Mouse (Mus musculus): ENCODE data around the gene Fabp2. TPM values are rescaled to one million over a fixed set of nuclear protein-coding genes. Genes with fewer than 3 reads are reported as not detected.

The Fabp2 gene
- polyA plus RNA-seq, 1 experiment from 2014 or later: 0.83 TPM

DNA sequence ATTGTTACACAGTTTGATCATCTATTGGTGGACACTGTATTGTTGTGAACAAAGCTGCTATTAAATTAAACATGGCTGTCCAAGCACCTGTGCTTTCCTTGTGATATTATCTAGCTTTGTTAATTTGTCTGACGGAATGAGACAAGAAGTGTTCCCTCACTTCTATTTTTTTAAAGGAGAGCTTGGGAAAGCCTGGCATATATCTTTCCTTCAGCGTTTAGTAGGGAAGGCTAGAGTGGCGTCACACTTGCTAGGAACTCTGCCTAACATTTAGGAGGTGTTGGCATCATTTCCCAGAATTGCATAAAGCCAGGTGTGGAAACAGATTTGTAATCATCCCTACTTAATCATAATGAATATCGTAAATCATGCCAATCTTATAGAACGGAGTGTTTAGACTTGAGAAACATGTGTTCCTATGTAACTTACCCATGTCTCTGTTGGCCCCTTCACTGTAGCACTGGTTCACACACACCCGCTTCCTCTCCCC, 21.4 kb downstream of the Fabp2 start:
- Histone ChIP-seq H3K9me3 (replicated peaks; ENCODE audit: low read length) (no peaks in the 10 kb centered on the region), H3K27me3 (ENCODE audit: insufficient read depth, low read length) (no peaks in the 10 kb centered on the region), H3K9ac (ENCODE audit: low read depth, low read length) (no peak overlapping the region), H3K27ac (no peak overlapping the region), H3K4me3 (replicated peaks; ENCODE audit: low read depth, low read length) (no peak overlapping the region), H3K4me2 (ENCODE audit: low read length) (no peak overlapping the region), H3K36me3 (ENCODE audit: insufficient read depth, low read length) (no peaks in the 10 kb centered on the region), H3K4me1 (replicated peaks; ENCODE audit: insufficient read depth, low read length) (no peaks in the 10 kb centered on the region)
- ATAC-seq (replicated peaks; ENCODE audit: low FRiP score, low read depth) (no peak), DNase-seq (ENCODE audit: low spot score) (no peak)
- no peak for TF ChIP-seq CTCF (IDR thresholded peaks at IDR 0.05; ENCODE audit: low read depth)
- 80% methylated on average over 6 of the region's 6 CpGs for WGBS

DNA sequence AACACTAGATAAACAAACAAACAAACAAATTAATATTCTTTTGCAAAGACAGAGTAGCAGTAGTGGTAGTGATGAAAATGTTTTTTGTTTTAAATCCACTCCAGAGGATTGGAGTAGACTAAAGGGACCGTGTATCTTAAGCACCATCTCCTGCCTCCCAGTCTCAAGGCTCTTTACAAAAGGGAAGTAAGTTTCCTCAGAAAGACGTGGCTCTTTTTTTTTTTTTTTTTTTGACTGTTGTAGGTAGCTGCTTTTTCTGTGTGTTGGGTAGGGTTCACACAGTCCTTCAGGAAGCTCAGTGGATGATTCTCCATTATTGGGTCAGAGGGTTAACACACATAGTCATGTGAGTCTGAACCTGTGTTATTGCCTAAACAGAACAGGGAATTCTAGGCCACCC, 23.8 kb downstream of the Fabp2 start:
- no peak overlapping the region for H3K9ac ChIP-seq (ENCODE audit: low read depth, low read length)
- no peak for DNase-seq (ENCODE audit: low spot score)
- WGBS: 71% methylated on average over 2 of the region's 2 CpGs
- H3K9me3 ChIP-seq (replicated peaks; ENCODE audit: low read length): no peaks in the 10 kb centered on the region
- no peaks in the 10 kb centered on the region for H3K27me3 ChIP-seq (ENCODE audit: insufficient read depth, low read length)
- TF ChIP-seq CTCF (IDR thresholded peaks at IDR 0.05; ENCODE audit: low read depth): no peak
- H3K36me3 ChIP-seq (ENCODE audit: insufficient read depth, low read length): no peaks in the 10 kb centered on the region
- no peak overlapping the region for H3K4me3 ChIP-seq (replicated peaks; ENCODE audit: low read depth, low read length)
- ATAC-seq (replicated peaks; ENCODE audit: low FRiP score, low read depth): no peak
- H3K4me1 ChIP-seq (replicated peaks; ENCODE audit: insufficient read depth, low read length): no peaks in the 10 kb centered on the region
- no peak overlapping the region for H3K27ac ChIP-seq
- H3K4me2 ChIP-seq (ENCODE audit: low read length): no peak overlapping the region

DNA sequence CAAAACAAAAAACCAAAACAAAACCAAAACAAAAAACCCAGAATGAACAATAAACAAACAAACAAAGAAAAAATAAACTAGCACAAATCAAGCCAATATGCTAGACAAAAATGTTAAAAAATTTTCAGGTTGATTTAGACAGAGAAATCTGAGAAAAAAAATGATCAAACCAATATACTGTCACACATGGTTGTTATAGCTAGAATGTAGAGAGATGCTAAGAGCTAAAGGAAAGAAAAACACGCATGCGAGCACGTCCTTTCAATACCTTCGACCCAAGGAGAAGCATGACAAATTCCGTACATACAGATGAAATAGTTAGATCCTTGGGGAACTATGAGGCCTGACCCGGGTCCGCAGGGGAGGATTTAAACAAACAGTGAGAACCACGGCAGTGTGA, 24.4 kb downstream of the Fabp2 start, which contains the start of gene Gm10959:
Gene Gm10959 (minus strand): TSS at position 101 of the 400 bp plus-strand sequence.
- Histone ChIP-seq H3K9ac (ENCODE audit: low read depth, low read length) (no peak within 1 kb of the TSS), H3K4me3 (replicated peaks; ENCODE audit: low read depth, low read length) (no peak within 1 kb of the TSS), H3K9me3 (replicated peaks; ENCODE audit: low read length) (no peaks in the 10 kb centered on the region), H3K4me2 (ENCODE audit: low read length) (no peak within 1 kb of the TSS), H3K27me3 (ENCODE audit: insufficient read depth, low read length) (no peaks in the 10 kb centered on the region), H3K36me3 (ENCODE audit: insufficient read depth, low read length) (no peaks in the 10 kb centered on the region), H3K4me1 (replicated peaks; ENCODE audit: insufficient read depth, low read length) (no peaks in the 10 kb centered on the region), H3K27ac (no peak within 1 kb of the TSS)
- WGBS: 48% methylated on average over 8 of the region's 8 CpGs
- TF ChIP-seq CTCF (IDR thresholded peaks at IDR 0.05; ENCODE audit: low read depth): no peak
- no peak for DNase-seq (ENCODE audit: low spot score)
- no peak for ATAC-seq (replicated peaks; ENCODE audit: low FRiP score, low read depth)

DNA sequence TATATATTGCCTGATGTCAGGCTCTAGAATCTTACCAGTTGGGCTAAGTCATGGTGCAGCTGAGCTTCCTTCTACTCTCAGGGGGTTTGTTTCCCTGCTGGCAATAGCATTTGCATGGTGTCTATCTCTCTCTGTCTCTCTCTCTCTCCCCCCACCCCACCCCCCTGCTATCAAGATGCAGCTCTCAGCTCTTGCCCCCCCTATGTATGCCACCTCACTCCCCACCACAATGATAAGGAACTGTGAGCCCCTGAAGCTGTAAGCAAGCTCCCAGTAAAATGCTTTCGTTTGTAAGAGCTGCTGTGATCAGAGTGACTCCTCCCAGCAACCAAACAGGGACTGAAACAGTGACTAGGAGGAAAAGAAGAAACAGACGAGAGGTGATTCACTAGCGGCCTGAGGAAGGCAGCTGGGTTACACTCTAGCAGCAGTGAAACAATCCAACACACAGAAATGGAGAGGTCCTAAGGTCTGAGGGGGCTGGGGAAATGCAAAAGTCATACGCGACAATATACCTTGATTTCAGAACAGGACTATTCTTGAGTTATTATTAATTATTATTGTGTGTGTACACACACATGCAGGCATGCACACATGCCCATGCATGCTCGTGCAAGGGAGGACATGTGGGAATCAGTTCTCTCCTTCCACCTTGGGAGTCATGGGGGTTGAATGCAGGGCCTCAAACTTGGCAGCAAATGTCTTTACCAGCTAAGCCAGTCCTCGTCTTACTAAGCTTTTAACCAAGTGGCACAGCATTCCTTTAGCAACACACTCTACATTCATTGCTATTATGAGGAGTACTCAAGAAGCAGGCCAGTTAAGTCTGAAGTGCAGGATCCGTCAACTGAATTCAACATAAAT, 25.9 kb downstream of the Fabp2 start:
- Histone ChIP-seq H3K36me3 (ENCODE audit: insufficient read depth, low read length) (no peaks in the 10 kb centered on the region), H3K9ac (ENCODE audit: low read depth, low read length) (no peak overlapping the region), H3K4me3 (replicated peaks; ENCODE audit: low read depth, low read length) (no peak overlapping the region), H3K4me2 (ENCODE audit: low read length) (no peak overlapping the region), H3K27me3 (ENCODE audit: insufficient read depth, low read length) (no peaks in the 10 kb centered on the region), H3K4me1 (replicated peaks; ENCODE audit: insufficient read depth, low read length) (no peaks in the 10 kb centered on the region), H3K27ac (peak overlapping the region; percentile 64; the same call in 1 of the 2 replicates), H3K9me3 (replicated peaks; ENCODE audit: low read length) (no peaks in the 10 kb centered on the region)
- DNase-seq (ENCODE audit: low spot score): no peak
- no peak for ATAC-seq (replicated peaks; ENCODE audit: low FRiP score, low read depth)
- TF ChIP-seq CTCF (IDR thresholded peaks at IDR 0.05; ENCODE audit: low read depth): no peak
- 62% methylated on average over 8 of the region's 8 CpGs for whole genome bisulfite sequencing

DNA sequence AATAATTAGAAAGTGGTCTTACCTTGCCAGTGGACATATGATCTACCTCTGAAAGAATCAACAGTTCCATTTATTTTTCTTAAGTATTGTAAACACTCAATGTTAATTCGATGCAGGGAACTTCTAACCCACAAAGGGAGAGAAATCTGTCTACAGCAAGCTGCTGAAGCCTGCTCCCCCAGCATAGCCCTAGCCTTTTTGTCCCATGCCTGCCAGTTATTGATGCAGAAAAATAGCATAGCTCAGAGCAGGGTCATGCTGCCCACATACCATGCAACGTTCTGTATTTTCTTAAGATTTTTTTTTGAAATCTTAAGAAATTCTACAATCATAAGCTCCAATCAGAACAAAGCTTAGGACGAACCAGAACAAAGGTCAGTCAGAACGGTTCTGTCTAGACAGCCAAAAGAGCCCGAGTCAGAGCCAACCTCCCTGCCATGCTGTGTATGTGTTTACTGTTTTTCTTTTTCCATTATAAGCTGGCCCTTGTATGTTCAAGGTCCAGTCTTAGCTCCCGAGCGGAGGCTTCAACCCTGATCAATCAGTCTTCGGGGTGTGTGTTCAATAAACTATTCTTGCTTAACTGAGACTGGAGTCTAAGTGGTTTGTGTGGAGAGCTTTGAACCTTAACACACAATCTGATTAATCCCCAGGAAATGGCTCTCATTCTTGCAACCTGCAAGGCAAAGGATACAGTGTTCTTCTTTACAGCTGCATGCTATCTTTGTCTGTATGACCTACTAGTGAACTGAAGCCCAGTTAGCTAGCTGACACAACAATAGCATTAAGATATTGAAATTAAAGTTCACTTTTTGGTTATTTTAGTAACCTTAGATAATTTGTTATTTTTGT, 27.0 kb downstream of the Fabp2 start:
- Histone ChIP-seq H3K27ac (0 out of 2 replicates have a peak overlapping the region, but pooled peaks have one; percentile 64), H3K4me3 (replicated peaks; ENCODE audit: low read depth, low read length) (no peak overlapping the region), H3K27me3 (ENCODE audit: insufficient read depth, low read length) (no peaks in the 10 kb centered on the region), H3K4me2 (ENCODE audit: low read length) (no peak overlapping the region), H3K4me1 (replicated peaks; ENCODE audit: insufficient read depth, low read length) (no peaks in the 10 kb centered on the region), H3K36me3 (ENCODE audit: insufficient read depth, low read length) (no peaks in the 10 kb centered on the region), H3K9ac (ENCODE audit: low read depth, low read length) (no peak overlapping the region), H3K9me3 (replicated peaks; ENCODE audit: low read length) (no peaks in the 10 kb centered on the region)
- no peak for DNase-seq (ENCODE audit: low spot score)
- TF ChIP-seq CTCF (IDR thresholded peaks at IDR 0.05; ENCODE audit: low read depth): no peak
- ATAC-seq (replicated peaks; ENCODE audit: low FRiP score, low read depth): no peak
- WGBS: 61% methylated on average over 8 of the region's 8 CpGs

DNA sequence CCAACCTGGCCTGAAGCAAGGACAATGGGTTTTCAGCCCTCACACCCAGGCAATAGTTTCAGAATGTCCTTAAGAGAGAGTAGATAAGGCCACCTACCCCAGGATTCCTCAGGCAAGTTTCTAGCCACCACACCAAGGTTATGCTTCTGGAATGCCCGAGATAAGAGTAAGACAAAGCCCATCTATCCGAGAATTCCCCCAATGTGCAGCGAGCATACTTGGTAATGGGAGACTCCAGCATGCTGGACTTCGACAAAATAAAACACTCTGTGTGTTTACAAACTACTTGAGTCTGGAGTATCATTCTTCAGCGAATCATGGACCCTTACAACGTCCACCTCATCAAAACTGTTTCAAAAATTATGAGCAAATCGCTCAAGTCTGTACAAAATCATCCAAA, 28.3 kb downstream of the Fabp2 start:
- H3K27me3 ChIP-seq (ENCODE audit: insufficient read depth, low read length): no peaks in the 10 kb centered on the region
- H3K36me3 ChIP-seq (ENCODE audit: insufficient read depth, low read length): no peaks in the 10 kb centered on the region
- H3K4me2 ChIP-seq (ENCODE audit: low read length): peak overlapping the region; percentile 53
- WGBS: 67% methylated on average over 7 of the region's 7 CpGs
- no peaks in the 10 kb centered on the region for H3K9me3 ChIP-seq (replicated peaks; ENCODE audit: low read length)
- no peak overlapping the region for H3K4me3 ChIP-seq (replicated peaks; ENCODE audit: low read depth, low read length)
- DNase-seq (ENCODE audit: low spot score): no peak
- no peak for ATAC-seq (replicated peaks; ENCODE audit: low FRiP score, low read depth)
- no peak overlapping the region for H3K27ac ChIP-seq
- no peak for TF ChIP-seq CTCF (IDR thresholded peaks at IDR 0.05; ENCODE audit: low read depth)
- no peaks in the 10 kb centered on the region for H3K4me1 ChIP-seq (replicated peaks; ENCODE audit: insufficient read depth, low read length)
- no peak overlapping the region for H3K9ac ChIP-seq (ENCODE audit: low read depth, low read length)
